Mouse (Mus musculus): ENCODE measurements around the gene Lpp. TPM values are rescaled to one million over a fixed set of nuclear protein-coding genes. Genes with fewer than 3 reads are reported as not detected.
A peak's percentile ranks its signal among the peaks of the same experiment; 100 is the strongest.

The Lpp gene
- polyA plus RNA-seq, 1 experiment from 2014 or later = 42.7 TPM

GRCm38 (mm10) chr16:24669718-24670460 is 276.6 kb downstream of the Lpp start:
- ATAC-seq (ENCODE audit: low read depth) = no peak
- Histone ChIP-seq H3K4me2 (ENCODE audit: low read depth, low read length) (no peak overlapping the region), H3K27ac (replicated peaks; ENCODE audit: low read depth, low read length) (no peak overlapping the region), H3K9ac (ENCODE audit: low read depth, low read length) (no peak overlapping the region), H3K9me3 (ENCODE audit: control insufficient read depth, low read length) (no peaks in the 10 kb centered on the region), H3K4me3 (ENCODE audit: low read depth, low read length) (no peak overlapping the region), H3K36me3 (ENCODE audit: control insufficient read depth, insufficient read depth, low read length) (no peaks in the 10 kb centered on the region), H3K27me3 (replicated peaks; ENCODE audit: control insufficient read depth, insufficient read depth, low read length) (no peaks in the 10 kb centered on the region), H3K4me1 (ENCODE audit: control insufficient read depth, insufficient read depth, low read length) (no peaks in the 10 kb centered on the region)
- DNase-seq (ENCODE audit: low spot score) = no peak
- WGBS = 87% methylated on average over 5 of the region's 5 CpGs

- ATAC-seq (ENCODE audit: low read depth) = no peak
- Histone ChIP-seq H3K27ac (replicated peaks; ENCODE audit: low read depth, low read length) (no peak overlapping the region), H3K4me1 (ENCODE audit: control insufficient read depth, insufficient read depth, low read length) (no peaks in the 10 kb centered on the region), H3K4me2 (ENCODE audit: low read depth, low read length) (no peak overlapping the region), H3K9ac (ENCODE audit: low read depth, low read length) (no peak overlapping the region), H3K9me3 (ENCODE audit: control insufficient read depth, low read length) (no peaks in the 10 kb centered on the region), H3K36me3 (ENCODE audit: control insufficient read depth, insufficient read depth, low read length) (peaks cover 20% of the 10 kb centered on the region), H3K4me3 (ENCODE audit: low read depth, low read length) (no peak overlapping the region), H3K27me3 (replicated peaks; ENCODE audit: control insufficient read depth, insufficient read depth, low read length) (no peaks in the 10 kb centered on the region)
- no peak for DNase-seq (ENCODE audit: low spot score)
Measured at GRCm38 (mm10) chr16:24678942-24679341, 285.6 kb downstream of the Lpp start.

GRCm38 (mm10) chr16:24695062-24695461 is 301.8 kb downstream of the Lpp start:
- no peak for ATAC-seq (ENCODE audit: low read depth)
- Histone ChIP-seq H3K36me3 (ENCODE audit: control insufficient read depth, insufficient read depth, low read length) (no peaks in the 10 kb centered on the region), H3K9ac (ENCODE audit: low read depth, low read length) (no peak overlapping the region), H3K27ac (replicated peaks; ENCODE audit: low read depth, low read length) (no peak overlapping the region), H3K27me3 (replicated peaks; ENCODE audit: control insufficient read depth, insufficient read depth, low read length) (no peaks in the 10 kb centered on the region), H3K4me3 (ENCODE audit: low read depth, low read length) (no peak overlapping the region), H3K4me2 (ENCODE audit: low read depth, low read length) (no peak overlapping the region), H3K9me3 (ENCODE audit: control insufficient read depth, low read length) (no peaks in the 10 kb centered on the region), H3K4me1 (ENCODE audit: control insufficient read depth, insufficient read depth, low read length) (no peaks in the 10 kb centered on the region)
- 91% methylated on average over 4 of the region's 4 CpGs for WGBS
- DNase-seq (ENCODE audit: low spot score) = no peak

GRCm38 (mm10) chr16:24704215-24704614 is 310.9 kb downstream of the Lpp start:
- ATAC-seq (ENCODE audit: low read depth) = no peak

GRCm38 (mm10) chr16:24723641-24724040 is 330.3 kb downstream of the Lpp start:
- Histone ChIP-seq H3K4me3 (ENCODE audit: low read depth, low read length) (no peak overlapping the region), H3K36me3 (ENCODE audit: control insufficient read depth, insufficient read depth, low read length) (no peaks in the 10 kb centered on the region), H3K9me3 (ENCODE audit: control insufficient read depth, low read length) (no peaks in the 10 kb centered on the region), H3K27ac (replicated peaks; ENCODE audit: low read depth, low read length) (no peak overlapping the region), H3K9ac (ENCODE audit: low read depth, low read length) (no peak overlapping the region), H3K4me2 (ENCODE audit: low read depth, low read length) (no peak overlapping the region), H3K27me3 (replicated peaks; ENCODE audit: control insufficient read depth, insufficient read depth, low read length) (no peaks in the 10 kb centered on the region), H3K4me1 (ENCODE audit: control insufficient read depth, insufficient read depth, low read length) (no peaks in the 10 kb centered on the region)
- 78% methylated on average over 4 of the region's 4 CpGs for WGBS
- DNase-seq (ENCODE audit: low spot score) (no peak), ATAC-seq (ENCODE audit: low read depth) (no peak)

More at GRCm38 (mm10) chr16:24704215-24704614, 310.9 kb downstream of the Lpp start:
- H3K27ac ChIP-seq (replicated peaks; ENCODE audit: low read depth, low read length) = no peak overlapping the region
- H3K36me3 ChIP-seq (ENCODE audit: control insufficient read depth, insufficient read depth, low read length) = 0 out of 2 replicates have a peak, but pooled peaks cover 3% of the 10 kb centered on the region
- DNase-seq (ENCODE audit: low spot score) = no peak
- WGBS = 88% methylated on average over 3 of the region's 3 CpGs
- H3K4me1 ChIP-seq (ENCODE audit: control insufficient read depth, insufficient read depth, low read length) = no peaks in the 10 kb centered on the region
- no peaks in the 10 kb centered on the region for H3K9me3 ChIP-seq (ENCODE audit: control insufficient read depth, low read length)
- no peak overlapping the region for H3K4me2 ChIP-seq (ENCODE audit: low read depth, low read length)
- H3K4me3 ChIP-seq (ENCODE audit: low read depth, low read length) = no peak overlapping the region
- H3K9ac ChIP-seq (ENCODE audit: low read depth, low read length) = no peak overlapping the region
- no peaks in the 10 kb centered on the region for H3K27me3 ChIP-seq (replicated peaks; ENCODE audit: control insufficient read depth, insufficient read depth, low read length)

- no peak for DNase-seq (ENCODE audit: low spot score)
- ATAC-seq (ENCODE audit: low read depth) = no peak
- H3K27me3 ChIP-seq (replicated peaks; ENCODE audit: control insufficient read depth, insufficient read depth, low read length) = no peaks in the 10 kb centered on the region
- H3K9ac ChIP-seq (ENCODE audit: low read depth, low read length) = no peak overlapping the region
- H3K4me1 ChIP-seq (ENCODE audit: control insufficient read depth, insufficient read depth, low read length) = peaks cover 7% of the 10 kb centered on the region; the same call in 1 of the 2 replicates
- no peak overlapping the region for H3K4me2 ChIP-seq (ENCODE audit: low read depth, low read length)
- H3K9me3 ChIP-seq (ENCODE audit: control insufficient read depth, low read length) = no peaks in the 10 kb centered on the region
- H3K27ac ChIP-seq (replicated peaks; ENCODE audit: low read depth, low read length) = no peak overlapping the region
- 71% methylated on average over 1 of the region's 1 CpGs for WGBS
- no peak overlapping the region for H3K4me3 ChIP-seq (ENCODE audit: low read depth, low read length)
- H3K36me3 ChIP-seq (ENCODE audit: control insufficient read depth, insufficient read depth, low read length) = 0 out of 2 replicates have a peak, but pooled peaks cover 5% of the 10 kb centered on the region
Measured at GRCm38 (mm10) chr16:24732751-24733150, 339.4 kb downstream of the Lpp start.

GRCm38 (mm10) chr16:24733321-24733720 is 340.0 kb downstream of the Lpp start:
- 83% methylated on average over 1 of the region's 1 CpGs for WGBS
- peak; percentile 64 for DNase-seq (ENCODE audit: low spot score)

GRCm38 (mm10) chr16:24735754-24736153 is 342.4 kb downstream of the Lpp start:
- Histone ChIP-seq H3K36me3 (ENCODE audit: control insufficient read depth, insufficient read depth, low read length) (0 out of 2 replicates have a peak, but pooled peaks cover 3% of the 10 kb centered on the region), H3K9me3 (ENCODE audit: control insufficient read depth, low read length) (no peaks in the 10 kb centered on the region), H3K27ac (replicated peaks; ENCODE audit: low read depth, low read length) (no peak overlapping the region), H3K4me1 (ENCODE audit: control insufficient read depth, insufficient read depth, low read length) (peaks cover 7% of the 10 kb centered on the region; the same call in 1 of the 2 replicates), H3K4me2 (ENCODE audit: low read depth, low read length) (no peak overlapping the region), H3K27me3 (replicated peaks; ENCODE audit: control insufficient read depth, insufficient read depth, low read length) (no peaks in the 10 kb centered on the region), H3K9ac (ENCODE audit: low read depth, low read length) (no peak overlapping the region), H3K4me3 (ENCODE audit: low read depth, low read length) (no peak overlapping the region)
- ATAC-seq (ENCODE audit: low read depth) = no peak
- DNase-seq (ENCODE audit: low spot score) = no peak
- 90% methylated on average over 2 of the region's 2 CpGs for WGBS

More at GRCm38 (mm10) chr16:24733321-24733720, 340.0 kb downstream of the Lpp start:
- Histone ChIP-seq H3K27me3 (replicated peaks; ENCODE audit: control insufficient read depth, insufficient read depth, low read length) (no peaks in the 10 kb centered on the region), H3K4me3 (ENCODE audit: low read depth, low read length) (no peak overlapping the region), H3K4me1 (ENCODE audit: control insufficient read depth, insufficient read depth, low read length) (peaks cover 7% of the 10 kb centered on the region; the same call in 1 of the 2 replicates), H3K36me3 (ENCODE audit: control insufficient read depth, insufficient read depth, low read length) (0 out of 2 replicates have a peak, but pooled peaks cover 5% of the 10 kb centered on the region), H3K9me3 (ENCODE audit: control insufficient read depth, low read length) (no peaks in the 10 kb centered on the region), H3K27ac (replicated peaks; ENCODE audit: low read depth, low read length) (no peak overlapping the region), H3K4me2 (ENCODE audit: low read depth, low read length) (no peak overlapping the region), H3K9ac (ENCODE audit: low read depth, low read length) (no peak overlapping the region)
- ATAC-seq (ENCODE audit: low read depth) = no peak

Measured in embryonic facial prominence, embryonic 14.5 days (tissue).